Mouse (Mus musculus): Measurements from ENCODE around the gene Srsf9. TPM values are rescaled to one million over a fixed set of nuclear protein-coding genes. Genes with fewer than 3 reads are reported as not detected.
"Not testable (repeated sequence)": the region's sequence is repeated elsewhere in the genome, so short reads cannot be mapped to it uniquely, and the experiment has no call there.

Srsf9 gene
- 82.0 and 105 TPM in 2 replicates for total RNA-seq (2017)

- ATAC-seq (replicated peaks in 1 of 2; ENCODE audit: insufficient read depth in 1 of 2, low FRiP score in 2 of 2, low TSS enrichment in 1 of 2, low read depth in 1 of 2, poor library complexity in 2 of 2, severe bottlenecking in 2 of 2): peak; percentile 80 to 90
Measured at GRCm38 (mm10) chr5:115326875-115327609, at the start of gene Srsf9. Gene Srsf9 (plus strand): TSS chr5:115327177.

GRCm38 (mm10) chr5:115278053-115278452 is 48.9 kb upstream of the Srsf9 start:
- no peak for ATAC-seq (replicated peaks in 1 of 2; ENCODE audit: insufficient read depth in 1 of 2, low FRiP score in 2 of 2, low TSS enrichment in 1 of 2, low read depth in 1 of 2, poor library complexity in 2 of 2, severe bottlenecking in 2 of 2)

GRCm38 (mm10) chr5:115278785-115279184 is 48.2 kb upstream of the Srsf9 start:
- ATAC-seq (replicated peaks in 1 of 2; ENCODE audit: insufficient read depth in 1 of 2, low FRiP score in 2 of 2, low TSS enrichment in 1 of 2, low read depth in 1 of 2, poor library complexity in 2 of 2, severe bottlenecking in 2 of 2): no peak

GRCm38 (mm10) chr5:115279226-115280049 is 47.5 kb upstream of the Srsf9 start, which contains the start of gene Coq5:
Gene Coq5 (plus strand): TSS chr5:115279666.
- peak; percentile 85 to 86 for ATAC-seq (replicated peaks in 1 of 2; ENCODE audit: insufficient read depth in 1 of 2, low FRiP score in 2 of 2, low TSS enrichment in 1 of 2, low read depth in 1 of 2, poor library complexity in 2 of 2, severe bottlenecking in 2 of 2)

- ATAC-seq (replicated peaks in 1 of 2; ENCODE audit: insufficient read depth in 1 of 2, low FRiP score in 2 of 2, low TSS enrichment in 1 of 2, low read depth in 1 of 2, poor library complexity in 2 of 2, severe bottlenecking in 2 of 2): no peak; a peak in 1 of 4 replicates
Measured at GRCm38 (mm10) chr5:115280050-115280687, 46.8 kb upstream of the Srsf9 start.

GRCm38 (mm10) chr5:115284735-115285134 is 42.2 kb upstream of the Srsf9 start:
- peak in 1 of 2 experiments; percentile 32; a peak in 1 of 4 replicates for ATAC-seq (replicated peaks in 1 of 2; ENCODE audit: insufficient read depth in 1 of 2, low FRiP score in 2 of 2, low TSS enrichment in 1 of 2, low read depth in 1 of 2, poor library complexity in 2 of 2, severe bottlenecking in 2 of 2)

GRCm38 (mm10) chr5:115294173-115294572 is 32.8 kb upstream of the Srsf9 start:
- ATAC-seq (replicated peaks in 1 of 2; ENCODE audit: insufficient read depth in 1 of 2, low FRiP score in 2 of 2, low TSS enrichment in 1 of 2, low read depth in 1 of 2, poor library complexity in 2 of 2, severe bottlenecking in 2 of 2): no peak

- ATAC-seq (replicated peaks in 1 of 2; ENCODE audit: insufficient read depth in 1 of 2, low FRiP score in 2 of 2, low TSS enrichment in 1 of 2, low read depth in 1 of 2, poor library complexity in 2 of 2, severe bottlenecking in 2 of 2): no peak
Measured at GRCm38 (mm10) chr5:115296347-115296746, 30.6 kb upstream of the Srsf9 start.

GRCm38 (mm10) chr5:115300035-115300744 is 26.8 kb upstream of the Srsf9 start:
- peak in 1 of 2 experiments; percentile 12; a peak in 2 of 4 replicates for ATAC-seq (replicated peaks in 1 of 2; ENCODE audit: insufficient read depth in 1 of 2, low FRiP score in 2 of 2, low TSS enrichment in 1 of 2, low read depth in 1 of 2, poor library complexity in 2 of 2, severe bottlenecking in 2 of 2)

GRCm38 (mm10) chr5:115300792-115301614 is 26.0 kb upstream of the Srsf9 start, which contains the start of gene Dynll1:
Gene Dynll1 (minus strand): TSS chr5:115300999.
- ATAC-seq (replicated peaks in 1 of 2; ENCODE audit: insufficient read depth in 1 of 2, low FRiP score in 2 of 2, low TSS enrichment in 1 of 2, low read depth in 1 of 2, poor library complexity in 2 of 2, severe bottlenecking in 2 of 2): peak; percentile 93 to 95

GRCm38 (mm10) chr5:115301615-115302014 is 25.4 kb upstream of the Srsf9 start:
- no peak for ATAC-seq (replicated peaks in 1 of 2; ENCODE audit: insufficient read depth in 1 of 2, low FRiP score in 2 of 2, low TSS enrichment in 1 of 2, low read depth in 1 of 2, poor library complexity in 2 of 2, severe bottlenecking in 2 of 2)

GRCm38 (mm10) chr5:115302190-115302589 is 24.8 kb upstream of the Srsf9 start:
- ATAC-seq (replicated peaks in 1 of 2; ENCODE audit: insufficient read depth in 1 of 2, low FRiP score in 2 of 2, low TSS enrichment in 1 of 2, low read depth in 1 of 2, poor library complexity in 2 of 2, severe bottlenecking in 2 of 2): not testable (repeated sequence)

GRCm38 (mm10) chr5:115312354-115312753 is 14.6 kb upstream of the Srsf9 start:
- 0 out of 4 replicates have a peak, but pooled peaks of 1 of the 2 experiments have one; percentile 2 for ATAC-seq (replicated peaks in 1 of 2; ENCODE audit: insufficient read depth in 1 of 2, low FRiP score in 2 of 2, low TSS enrichment in 1 of 2, low read depth in 1 of 2, poor library complexity in 2 of 2, severe bottlenecking in 2 of 2)

- ATAC-seq (replicated peaks in 1 of 2; ENCODE audit: insufficient read depth in 1 of 2, low FRiP score in 2 of 2, low TSS enrichment in 1 of 2, low read depth in 1 of 2, poor library complexity in 2 of 2, severe bottlenecking in 2 of 2): peak; percentile 51 to 56; a peak in 3 of 4 replicates
Measured at GRCm38 (mm10) chr5:115312816-115313667, 13.9 kb upstream of the Srsf9 start.

- 0 out of 4 replicates have a peak, but pooled peaks of 1 of the 2 experiments have one; percentile 12 for ATAC-seq (replicated peaks in 1 of 2; ENCODE audit: insufficient read depth in 1 of 2, low FRiP score in 2 of 2, low TSS enrichment in 1 of 2, low read depth in 1 of 2, poor library complexity in 2 of 2, severe bottlenecking in 2 of 2)
Measured at GRCm38 (mm10) chr5:115313668-115313943, 13.4 kb upstream of the Srsf9 start.
